Mouse (Mus musculus) heart, postnatal 0 days (tissue): ENCODE measurements around the gene Fam221a.
"Not testable (repeated sequence)": the region's sequence is repeated elsewhere in the genome, so short reads cannot be mapped to it uniquely, and the experiment has no call there.

Experiments used
- CTCF ChIP-seq: IDR thresholded peaks from 2 replicates; pipeline ENCODE4 v1.5.1; 2016; ENCODE audit warnings: antibody characterized with exemption, control low read depth, low read depth
- EP300 ChIP-seq: IDR thresholded peaks from 2 replicates; pipeline ENCODE4 v1.6.1; 2016; ENCODE audit warnings: antibody characterized with exemption, low read depth

GRCm38 (mm10) chr6:49412967-49413366 lies 45.4 kb downstream of the Fam221a start:
- TF ChIP-seq CTCF, EP300: not testable (repeated sequence)
